Mouse (Mus musculus) heart, embryonic 16.5 days (tissue): ENCODE data around the gene Calm3. TPM values are rescaled to one million over a fixed set of nuclear protein-coding genes. Genes with fewer than 3 reads are reported as not detected.
"Not testable (repeated sequence)": the region's sequence is repeated elsewhere in the genome, so short reads cannot be mapped to it uniquely, and the experiment has no call there.

ENCODE experiments used
- ATAC-seq: fragments of 200-750 bp; cut with Nextera tagmentation; replicated peaks from 2 replicates; pipeline ENCODE4 v1.8.0; 2017; ENCODE audit warnings: moderate number of reproducible peaks; ENCODE audit not compliant: insufficient read depth, low FRiP score; ENCODE audit errors: extremely low read depth
- H3K27ac ChIP-seq: fragments of 300-500 bp; sonication (generic); 2 replicates; pipeline ENCODE4 v1.5.1; 2014; ENCODE audit warnings: mild to moderate bottlenecking, low read length, control low read depth, moderate library complexity
- H3K27me3 ChIP-seq: fragments of 300-500 bp; sonication (generic); 2 replicates; pipeline ENCODE4 v1.6.1; 2014; ENCODE audit warnings: low read length, mixed read lengths; ENCODE audit not compliant: control insufficient read depth, insufficient read depth
- H3K36me3 ChIP-seq: fragments of 300-500 bp; sonication (generic); 2 replicates; pipeline ENCODE4 v1.6.1; 2014; ENCODE audit not compliant: control insufficient read depth, insufficient read depth
- H3K4me1 ChIP-seq: fragments of 300-500 bp; sonication (generic); 2 replicates; pipeline ENCODE4 v1.6.1; 2014; ENCODE audit warnings: low read length, mixed read lengths; ENCODE audit not compliant: control insufficient read depth, insufficient read depth
- H3K4me2 ChIP-seq: fragments of 300-500 bp; sonication (generic); 2 replicates; pipeline ENCODE4 v1.6.1; 2014; ENCODE audit warnings: low read depth, mild to moderate bottlenecking, control low read depth, low read length
- H3K4me3 ChIP-seq: fragments of 300-500 bp; sonication (generic); 2 replicates; pipeline ENCODE4 v1.5.1; 2014; ENCODE audit warnings: mild to moderate bottlenecking, control low read depth, low read length
- H3K9ac ChIP-seq: fragments of 300-500 bp; sonication (generic); 2 replicates; pipeline ENCODE4 v1.6.1; 2014; ENCODE audit warnings: low read length, control low read depth
- H3K9me3 ChIP-seq: fragments of 300-500 bp; sonication (generic); replicated peaks from 2 replicates; pipeline ENCODE4 v1.6.1; 2016; ENCODE audit warnings: low read length; ENCODE audit not compliant: control insufficient read depth
- WGBS: fragments of 180-500 bp; shearing (Covaris S2); extraction: QIAGEN DNeasy Blood & Tissue Kit; methylation state at CpG from one replicate; pipeline ENCODE4 v1.1.7; 2014; 5-methylcytosine and 5-hydroxymethylcytosine counted together
- polyA plus RNA-seq: library from polyadenylated mRNA; unstranded; fragments of >200 nt; fragmentation: Nextera tagmentation; extraction: Ambion mirVana; gene quantifications from 2 replicates; pipeline ENCODE4 v1.2.1, GENCODE M21; 2015

Calm3 gene
- polyA plus RNA-seq = 112 and 128 TPM in 2 replicates

- Histone ChIP-seq H3K4me2 (peak within 1 kb of the TSS; percentile 96), H3K27ac (peak within 1 kb of the TSS; percentile 96), H3K27me3 (no peaks in the 10 kb centered on the region), H3K36me3 (no peaks in the 10 kb centered on the region), H3K4me3 (peak within 1 kb of the TSS; percentile 76), H3K4me1 (peaks cover 35% of the 10 kb centered on the region), H3K9me3 (no peaks in the 10 kb centered on the region), H3K9ac (peak within 1 kb of the TSS; percentile 95)
- WGBS = 2% methylated on average over 64 of the region's 64 CpGs
- peak; percentile 86 for ATAC-seq
These were observed at the start of gene Calm3 for GRCm38 (mm10) chr7:16924037-16924834. Gene Calm3, minus strand, starts transcription at chr7:16924114.

GRCm38 (mm10) chr7:16971160-16971559, 47.2 kb upstream of the Calm3 start:
- no peak overlapping the region for H3K4me3 ChIP-seq
- ATAC-seq = no peak
- no peak overlapping the region for H3K9ac ChIP-seq
- H3K27ac ChIP-seq = peak overlapping the region; percentile 49
- no peaks in the 10 kb centered on the region for H3K27me3 ChIP-seq
- peaks cover 11% of the 10 kb centered on the region for H3K4me1 ChIP-seq
- no peaks in the 10 kb centered on the region for H3K36me3 ChIP-seq
- no peak overlapping the region for H3K4me2 ChIP-seq
- WGBS = 77% methylated on average over 3 of the region's 3 CpGs
- H3K9me3 ChIP-seq = peaks cover 5% of the 10 kb centered on the region; the same call in 1 of the 2 replicates

- Histone ChIP-seq H3K36me3 (no peaks in the 10 kb centered on the region), H3K4me2 (no peak overlapping the region), H3K9me3 (peaks cover 5% of the 10 kb centered on the region; the same call in 1 of the 2 replicates), H3K27ac (no peak overlapping the region), H3K9ac (no peak overlapping the region), H3K4me1 (no peaks in the 10 kb centered on the region; the same call in 1 of the 2 replicates), H3K4me3 (no peak overlapping the region), H3K27me3 (no peaks in the 10 kb centered on the region)
- WGBS = 85% methylated on average over 6 of the region's 6 CpGs
- no peak for ATAC-seq
These were observed 44.5 kb upstream of the Calm3 start for GRCm38 (mm10) chr7:16968414-16968813.

GRCm38 (mm10) chr7:16961678-16962077, 37.8 kb upstream of the Calm3 start:
- Histone ChIP-seq H3K4me1 (no peaks in the 10 kb centered on the region), H3K9me3 (no peaks in the 10 kb centered on the region), H3K36me3 (no peaks in the 10 kb centered on the region), H3K4me3 (no peak overlapping the region), H3K4me2 (no peak overlapping the region), H3K27ac (no peak overlapping the region), H3K27me3 (peaks cover 2% of the 10 kb centered on the region; the same call in 1 of the 2 replicates), H3K9ac (no peak overlapping the region)
- ATAC-seq = no peak
- 70% methylated on average over 5 of the region's 5 CpGs for WGBS

GRCm38 (mm10) chr7:16959539-16960187, 35.7 kb upstream of the Calm3 start, which contains the start of gene Pnmal1:
Gene Pnmal1, plus strand, starts transcription at chr7:16959679.
- H3K4me2 ChIP-seq = no peak within 1 kb of the TSS
- no peak for ATAC-seq
- 27% methylated on average over 17 of the region's 17 CpGs for WGBS
- no peak within 1 kb of the TSS for H3K9ac ChIP-seq
- H3K27me3 ChIP-seq = peaks cover 2% of the 10 kb centered on the region; the same call in 1 of the 2 replicates
- no peak within 1 kb of the TSS for H3K4me3 ChIP-seq
- H3K9me3 ChIP-seq = no peaks in the 10 kb centered on the region
- H3K27ac ChIP-seq = no peak within 1 kb of the TSS
- no peaks in the 10 kb centered on the region for H3K4me1 ChIP-seq
- no peaks in the 10 kb centered on the region for H3K36me3 ChIP-seq

- Histone ChIP-seq H3K27me3 (peaks cover 2% of the 10 kb centered on the region; the same call in 1 of the 2 replicates), H3K4me2 (no peak overlapping the region), H3K4me1 (no peaks in the 10 kb centered on the region), H3K27ac (no peak overlapping the region), H3K4me3 (no peak overlapping the region), H3K36me3 (no peaks in the 10 kb centered on the region), H3K9me3 (no peaks in the 10 kb centered on the region), H3K9ac (no peak overlapping the region)
- no peak for ATAC-seq
- 64% methylated on average over 15 of the region's 15 CpGs for WGBS
These were observed 32.7 kb upstream of the Calm3 start for GRCm38 (mm10) chr7:16956410-16957265.

- Histone ChIP-seq H3K9me3 (no peaks in the 10 kb centered on the region), H3K36me3 (no peaks in the 10 kb centered on the region), H3K4me2 (no peak overlapping the region), H3K27ac (no peak overlapping the region), H3K4me3 (no peak overlapping the region), H3K4me1 (no peaks in the 10 kb centered on the region), H3K9ac (no peak overlapping the region), H3K27me3 (peaks cover 2% of the 10 kb centered on the region; the same call in 1 of the 2 replicates)
- 61% methylated on average over 4 of the region's 4 CpGs for WGBS
- no peak for ATAC-seq
These were observed 31.8 kb upstream of the Calm3 start for GRCm38 (mm10) chr7:16955712-16956111.

- not testable (repeated sequence) for H3K9ac ChIP-seq, H3K27ac ChIP-seq, ATAC-seq, H3K9me3 ChIP-seq, H3K36me3 ChIP-seq, H3K4me1 ChIP-seq, H3K4me2 ChIP-seq, H3K4me3 ChIP-seq, H3K27me3 ChIP-seq
- WGBS = 63% methylated on average over 2 of the region's 2 CpGs
These were observed 29.9 kb upstream of the Calm3 start for GRCm38 (mm10) chr7:16953776-16954175.
